Mouse (Mus musculus) retina, adult 2 months (tissue): ENCODE measurements around the gene Rpa1.
A peak's percentile ranks its signal among the peaks of the same experiment; 100 is the strongest.
"Not testable (repeated sequence)": the region's sequence is repeated elsewhere in the genome, so short reads cannot be mapped to it uniquely, and the experiment has no call there.

Experiments
- DNase-seq: peaks from one replicate; pipeline ENCODE4 v3.0.0-alpha.2; 2012; ENCODE audit warnings: low read depth, low spot score

Gene Rpa1

DNA sequence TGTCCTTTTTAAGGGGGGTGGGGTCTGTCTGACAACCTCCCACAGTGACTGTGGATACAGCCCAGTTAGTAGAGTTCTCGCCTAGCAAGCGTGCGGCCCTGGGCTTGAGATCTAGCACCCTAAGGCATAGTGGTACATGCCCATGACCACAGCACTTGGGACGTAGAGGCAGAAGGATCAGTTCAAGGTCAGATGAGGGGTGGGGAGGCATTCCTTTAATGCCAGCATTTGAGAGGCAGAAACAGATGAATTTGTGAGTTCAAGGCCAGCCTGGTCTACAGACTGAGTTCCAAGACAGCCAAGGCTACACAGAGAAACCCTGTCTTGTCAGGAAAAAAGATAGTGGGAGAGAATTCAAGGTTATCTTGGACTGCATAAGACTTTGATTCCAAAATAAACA lies 61.3 kb downstream of the Rpa1 start:
- DNase-seq = no peak

DNA sequence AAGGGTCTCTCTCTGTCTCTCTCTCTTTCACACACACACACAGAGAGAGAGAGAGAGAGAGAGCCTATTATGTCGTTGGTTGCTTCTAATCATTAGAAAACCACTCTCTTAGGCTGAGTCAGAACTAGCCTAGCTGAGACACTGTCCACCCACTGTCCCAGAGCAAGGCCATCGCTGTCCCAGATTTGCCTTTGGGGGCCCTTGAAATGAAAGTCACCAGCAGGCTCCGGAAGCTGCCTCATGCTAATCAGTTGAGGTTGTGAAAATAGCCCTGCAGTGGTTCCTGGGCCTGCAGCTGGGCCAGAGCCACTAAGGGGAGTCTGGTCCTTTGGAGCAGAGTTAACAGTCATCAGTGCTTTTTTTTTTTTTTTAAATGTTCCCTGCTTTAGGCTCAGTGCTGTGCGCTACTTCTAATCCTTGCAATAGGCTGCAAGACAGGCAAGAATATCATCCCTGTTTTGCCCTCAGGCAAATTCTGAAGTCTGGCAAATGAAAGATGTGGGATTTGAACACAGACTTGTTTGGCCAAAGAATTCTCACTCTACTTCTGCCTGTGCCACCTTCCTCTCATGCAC lies 62.1 kb downstream of the Rpa1 start:
- DNase-seq = no peak

DNA sequence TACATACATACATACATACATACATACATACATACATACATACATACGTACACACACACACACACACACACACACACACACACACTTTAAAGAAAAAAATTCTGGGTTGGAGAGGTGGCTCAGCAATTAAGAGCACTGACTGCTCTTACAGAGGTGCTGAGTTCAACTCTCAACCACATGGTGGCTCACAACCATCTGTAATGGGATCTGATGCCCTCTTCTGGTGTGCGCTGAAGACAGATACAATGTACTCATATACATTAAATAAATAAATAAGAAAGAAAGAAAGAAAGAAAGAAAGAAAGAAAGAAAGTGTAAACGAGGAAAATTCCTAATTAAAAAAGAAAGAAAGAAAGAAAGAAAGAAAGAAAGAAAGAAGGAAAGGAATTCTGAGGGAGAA lies 64.3 kb downstream of the Rpa1 start:
- not testable (repeated sequence) for DNase-seq

DNA sequence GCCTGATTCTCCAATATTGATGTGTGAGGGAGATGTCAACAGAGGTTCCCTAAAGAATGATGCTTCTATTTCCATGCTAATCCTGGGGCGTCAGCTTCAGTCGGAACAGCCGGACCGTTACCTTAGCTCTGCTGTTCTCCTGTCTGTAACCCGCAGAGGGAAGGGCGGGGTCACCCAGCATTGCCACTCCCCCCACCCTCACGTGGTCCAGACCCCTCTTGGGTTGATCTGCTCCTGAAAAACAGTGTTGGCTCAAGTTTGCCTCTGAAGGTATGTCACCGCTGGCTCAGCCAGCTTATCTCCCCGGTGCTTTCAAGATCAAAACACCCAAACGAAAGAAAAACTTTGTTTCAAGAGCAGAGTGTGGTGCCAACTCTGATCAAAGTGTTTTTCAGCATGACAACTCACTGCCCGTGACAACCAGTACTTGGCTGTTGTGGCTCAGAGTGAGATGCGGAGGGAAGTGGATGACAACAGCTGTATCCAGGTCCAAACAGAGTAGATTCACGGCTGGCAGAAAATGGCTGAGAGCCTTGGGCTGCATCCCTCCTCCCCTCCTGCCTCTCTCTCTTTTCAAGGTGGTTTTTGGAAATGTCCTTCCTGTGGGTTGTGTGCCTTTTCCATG lies 65.5 kb downstream of the Rpa1 start:
- DNase-seq = no peak

DNA sequence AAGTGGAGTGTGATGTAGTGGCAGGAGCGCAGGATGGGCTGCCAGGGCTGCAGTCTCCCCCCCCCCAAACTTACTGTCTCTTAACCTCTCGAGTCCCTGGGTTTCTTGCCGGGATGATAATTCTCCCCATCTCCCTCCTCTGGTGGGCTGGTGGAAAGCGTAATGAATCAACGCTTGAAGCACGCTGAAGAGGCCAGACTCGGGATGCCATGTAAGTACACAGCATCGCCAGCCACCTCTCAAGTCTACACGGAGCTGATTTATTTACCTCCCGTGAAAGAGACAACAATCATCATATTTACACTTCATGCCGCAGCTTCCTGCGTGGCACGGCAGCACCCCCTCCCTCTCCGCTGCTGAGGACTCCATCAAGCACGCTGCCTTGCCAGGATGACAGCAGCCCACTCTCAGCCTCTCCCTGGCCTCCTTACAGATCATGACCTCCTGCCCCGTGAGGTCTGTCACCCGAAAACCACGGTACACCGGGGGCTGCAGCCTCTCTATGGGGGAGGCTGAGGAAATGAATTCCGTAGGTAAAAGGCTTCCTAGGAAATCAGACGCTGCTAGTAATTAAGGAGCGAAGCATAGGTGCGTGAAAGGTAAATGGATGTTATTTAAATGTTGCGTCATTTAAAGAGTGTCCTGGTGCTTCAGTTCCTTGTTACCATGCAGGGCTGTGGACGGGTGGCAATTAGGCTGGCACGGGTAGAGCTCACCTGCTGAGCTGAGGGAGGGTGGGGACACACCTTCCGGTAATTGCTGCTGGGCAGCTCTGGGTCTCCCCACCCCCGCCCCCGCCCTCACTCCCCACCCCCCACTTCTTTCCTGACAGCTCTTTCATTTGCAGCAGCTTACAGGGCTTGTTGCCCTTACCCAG lies 66.5 kb downstream of the Rpa1 start:
- DNase-seq = no peak

DNA sequence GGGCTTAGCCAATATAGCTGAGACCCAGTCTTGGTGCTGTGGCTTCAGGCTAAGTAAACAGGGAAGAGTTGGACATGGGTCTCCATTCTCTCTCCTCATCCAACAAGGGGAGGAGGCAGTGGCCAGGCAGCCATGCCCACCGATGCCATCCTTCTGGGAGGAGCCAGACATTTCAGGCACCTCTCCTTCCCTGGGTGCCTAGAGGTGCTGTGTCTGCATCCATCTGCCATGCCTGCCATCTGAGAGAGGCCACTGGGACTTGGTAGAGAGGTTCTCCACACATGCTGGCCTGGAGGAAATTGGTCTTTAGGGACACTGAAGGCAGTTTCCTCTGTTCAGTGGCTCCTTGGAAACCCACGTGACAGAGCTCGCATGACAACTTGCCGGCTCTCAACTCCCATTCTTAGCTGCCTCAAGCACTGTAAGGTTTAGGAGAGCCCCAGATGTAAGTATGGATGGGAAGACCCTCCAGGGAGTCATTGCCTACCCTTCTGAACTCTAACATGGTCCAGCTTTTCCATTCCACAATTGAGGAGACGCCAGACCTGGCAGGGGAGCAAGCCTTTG lies 67.6 kb downstream of the Rpa1 start:
- DNase-seq = no peak

DNA sequence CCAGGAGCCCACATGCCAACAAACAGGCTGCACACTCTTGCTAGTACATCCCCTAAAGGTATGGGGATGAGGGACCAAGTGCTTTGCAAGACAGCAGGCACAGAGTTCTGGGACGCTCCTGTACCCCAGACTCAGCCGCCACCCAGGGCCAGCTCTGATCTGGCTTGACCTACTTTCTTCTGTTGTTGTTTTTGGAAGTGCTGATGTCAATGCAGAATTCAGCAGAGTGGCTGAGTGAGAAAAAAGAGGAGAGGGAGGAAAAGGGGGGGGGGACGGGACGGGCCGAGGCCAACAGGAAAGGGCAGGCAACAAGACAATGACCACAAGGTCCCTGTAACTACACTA lies 68.1 kb downstream of the Rpa1 start:
- no peak for DNase-seq

DNA sequence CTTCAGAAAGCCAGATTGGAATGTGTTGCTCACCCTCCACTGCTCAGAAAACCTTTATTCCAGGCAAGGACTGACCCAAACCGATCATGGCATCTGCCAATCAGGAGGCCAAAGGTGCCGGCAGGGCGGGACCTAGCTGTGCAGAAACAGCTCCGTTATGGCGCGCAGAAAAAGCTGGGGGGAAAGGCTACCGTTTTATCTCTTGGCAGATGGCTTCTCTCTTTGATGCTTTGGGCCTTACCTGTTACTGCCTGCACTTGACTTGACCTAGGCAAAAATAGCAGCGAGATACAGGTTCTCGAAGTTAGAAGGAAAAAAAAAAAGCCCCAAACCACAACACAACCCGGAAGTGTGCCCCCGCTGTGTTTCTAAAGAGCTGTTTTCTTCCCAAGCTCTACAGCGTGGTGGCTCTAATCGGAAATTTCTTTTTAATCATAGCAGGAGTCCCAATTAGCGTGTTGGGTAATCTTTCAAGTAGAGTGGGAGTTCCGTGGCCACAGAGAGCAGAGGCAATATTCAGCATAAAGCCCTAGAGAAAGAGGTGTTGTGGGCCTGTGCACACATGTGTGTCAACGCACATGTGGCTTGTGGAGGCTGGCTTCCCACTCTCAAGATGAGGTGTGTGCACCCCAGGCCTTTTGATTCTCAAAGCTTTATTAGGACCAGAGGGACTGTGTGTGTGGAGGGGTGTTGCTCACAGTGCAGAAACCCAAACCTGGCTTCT lies 68.6 kb downstream of the Rpa1 start:
- DNase-seq = no peak

DNA sequence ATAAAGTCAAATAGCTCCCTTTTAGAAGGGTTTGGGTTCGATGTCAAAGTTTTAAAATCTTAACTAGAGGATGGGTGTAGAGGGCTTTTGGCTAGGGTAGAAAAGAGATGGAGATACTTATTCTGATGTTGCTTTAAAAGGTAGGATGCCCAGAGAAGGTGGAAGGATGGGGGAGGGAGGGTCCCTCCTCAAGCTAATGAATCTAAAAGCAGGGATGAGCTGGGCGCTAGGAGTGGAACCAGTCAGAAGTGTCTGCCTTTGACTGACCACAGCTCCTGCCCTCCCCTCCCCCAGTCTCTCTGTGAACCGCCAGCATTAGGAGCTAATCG lies 69.1 kb downstream of the Rpa1 start:
- peak; percentile 50 for DNase-seq

DNA sequence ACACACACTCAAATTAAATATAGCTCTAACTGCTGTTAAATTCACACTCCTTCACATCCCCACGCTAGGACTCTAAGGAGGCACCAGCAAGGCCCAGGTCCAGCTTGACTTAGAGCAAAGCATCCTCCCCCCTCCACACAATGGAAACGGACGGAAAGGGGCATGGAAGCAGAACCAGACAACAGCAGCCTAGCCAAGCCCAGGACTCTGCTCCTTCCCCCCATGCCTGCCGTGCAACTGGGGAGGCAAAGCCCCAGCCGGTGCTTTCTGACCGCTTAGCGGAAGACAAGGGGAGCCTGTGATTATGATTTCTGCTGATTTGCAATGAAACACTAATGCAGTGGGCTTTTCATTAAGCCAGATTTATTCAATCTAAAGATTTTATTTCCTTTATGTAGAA lies 70.0 kb downstream of the Rpa1 start:
- DNase-seq = no peak

DNA sequence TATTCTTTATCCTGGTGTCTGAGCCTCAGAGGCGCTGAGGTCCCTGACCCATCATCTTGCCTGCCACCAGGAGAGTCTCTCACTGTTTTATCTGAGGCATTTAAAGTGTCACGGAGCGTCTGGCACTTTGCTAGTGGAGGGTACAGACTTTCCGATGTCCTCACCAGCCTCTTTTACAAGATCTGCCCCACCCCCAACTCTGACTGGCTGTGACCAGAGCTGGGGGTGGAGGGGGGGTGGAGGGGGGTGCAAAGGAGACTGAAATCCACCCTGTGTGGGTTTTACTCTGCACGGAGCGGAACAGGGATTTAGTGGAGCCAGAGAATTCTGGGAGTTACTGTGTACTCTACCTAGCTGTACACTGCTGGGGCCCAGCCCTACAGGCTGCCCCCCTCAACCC lies 73.1 kb downstream of the Rpa1 start:
- DNase-seq = no peak

DNA sequence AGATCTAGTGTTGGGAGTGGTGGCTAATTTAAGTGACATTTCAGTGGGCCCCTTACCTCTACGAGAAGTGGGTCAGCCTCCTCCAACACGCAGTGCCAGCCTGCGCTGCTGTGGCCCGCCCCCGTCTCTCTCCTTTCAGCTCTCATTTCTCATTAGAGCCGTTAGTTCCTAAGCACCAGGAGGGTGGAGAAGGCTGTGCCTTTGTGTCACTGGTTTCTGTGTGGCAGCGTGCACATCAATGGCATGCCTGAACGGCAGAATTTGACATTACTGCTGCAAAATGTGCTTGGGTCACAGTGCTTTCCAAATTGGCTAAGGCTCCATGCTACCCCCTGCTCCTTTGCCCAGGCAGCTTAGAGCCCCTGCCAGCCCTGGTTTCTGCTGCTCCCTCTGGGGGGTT lies 74.7 kb downstream of the Rpa1 start:
- no peak for DNase-seq

DNA sequence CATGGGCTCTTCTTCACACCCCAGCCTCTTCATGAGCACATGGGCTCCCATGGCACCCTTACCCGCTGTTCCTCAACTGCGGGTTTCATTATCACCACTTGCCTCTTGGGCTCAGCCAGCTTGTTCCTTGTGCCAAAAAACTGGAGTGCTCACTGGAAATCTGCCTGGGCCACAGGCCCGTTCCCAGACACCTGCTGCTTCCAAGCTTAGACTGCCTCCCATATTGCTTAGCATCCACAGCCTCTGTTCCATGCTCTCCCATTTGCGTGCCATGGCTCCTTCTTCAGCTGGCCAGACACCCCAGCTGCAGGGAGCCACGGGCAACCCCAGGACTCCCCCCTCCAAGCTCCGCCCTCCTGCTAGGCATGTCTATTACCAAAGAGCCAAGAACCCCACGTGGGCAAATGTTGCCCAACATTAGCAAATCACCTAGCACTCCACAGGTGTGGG lies 77.1 kb downstream of the Rpa1 start:
- DNase-seq = no peak

DNA sequence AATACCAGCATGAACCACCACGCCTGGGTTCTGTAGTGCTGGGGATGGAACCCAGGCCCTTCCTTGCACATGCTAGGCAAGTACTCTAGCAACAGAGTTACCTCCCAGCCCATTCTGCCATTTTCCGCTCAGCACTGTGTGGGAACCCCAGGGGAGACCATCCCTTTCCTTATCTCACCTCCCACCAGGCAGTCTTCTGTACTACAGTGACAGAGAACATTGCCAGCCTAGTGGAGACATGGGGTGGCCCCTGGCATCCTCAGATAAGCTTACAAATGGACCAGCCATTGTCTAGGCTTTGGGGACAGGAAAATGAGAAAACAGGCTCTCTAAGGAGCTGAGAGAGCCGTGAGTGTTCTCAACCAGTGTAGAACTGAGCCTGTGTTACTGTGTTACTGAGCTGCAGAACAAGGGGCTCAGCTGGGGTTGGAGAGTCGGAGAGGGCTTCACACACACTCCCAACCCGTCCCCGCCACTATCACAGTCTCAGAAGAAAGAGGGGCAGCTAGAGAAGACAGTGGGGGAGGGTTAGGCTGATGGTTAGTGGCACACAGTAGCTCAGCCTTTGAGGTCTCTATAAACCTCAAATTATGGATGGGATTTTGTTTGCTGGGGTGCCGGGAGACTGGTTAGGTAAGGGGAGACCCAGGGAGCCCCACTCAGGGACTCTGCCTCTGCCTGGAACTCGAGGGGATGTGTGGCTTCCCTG lies 77.7 kb downstream of the Rpa1 start:
- DNase-seq = no peak

DNA sequence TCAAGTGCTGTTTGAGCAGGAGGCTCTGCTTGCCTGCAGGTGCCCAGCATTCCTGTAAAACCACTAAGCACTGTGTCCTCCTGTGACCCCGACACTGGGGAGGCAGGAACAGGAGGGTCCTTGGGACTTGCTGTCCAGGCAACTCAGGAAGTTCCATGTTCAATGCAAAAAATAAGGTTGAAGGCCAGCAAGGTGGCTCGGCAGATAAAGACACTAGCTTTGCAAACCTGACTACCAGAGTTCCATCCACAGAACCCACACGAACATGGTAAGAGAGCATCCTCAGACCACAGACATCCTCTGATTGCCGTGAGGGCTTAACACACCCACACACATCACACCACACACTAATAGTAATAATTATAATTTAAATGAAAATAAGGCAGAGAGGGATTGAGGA lies 78.9 kb downstream of the Rpa1 start:
- DNase-seq = no peak

DNA sequence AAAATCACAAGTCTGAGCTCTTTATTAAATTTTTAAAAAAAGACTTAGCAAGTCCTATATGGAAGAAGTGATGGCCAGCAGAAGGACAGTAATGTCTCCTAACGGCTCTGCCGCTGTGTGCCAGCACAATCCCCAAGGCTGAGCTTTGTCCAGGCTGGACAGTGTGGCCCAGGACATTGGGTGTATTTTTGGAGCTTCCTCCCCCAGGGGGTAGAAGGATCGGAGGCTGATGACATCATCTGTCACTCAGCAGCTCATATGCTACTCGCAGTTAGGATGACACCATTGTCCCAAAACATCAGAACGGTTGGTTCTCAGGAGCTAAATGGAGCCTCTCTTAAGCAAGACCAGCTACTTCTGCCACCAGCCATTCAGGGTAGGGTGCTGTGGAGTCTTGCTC lies 79.6 kb downstream of the Rpa1 start:
- DNase-seq = no peak

DNA sequence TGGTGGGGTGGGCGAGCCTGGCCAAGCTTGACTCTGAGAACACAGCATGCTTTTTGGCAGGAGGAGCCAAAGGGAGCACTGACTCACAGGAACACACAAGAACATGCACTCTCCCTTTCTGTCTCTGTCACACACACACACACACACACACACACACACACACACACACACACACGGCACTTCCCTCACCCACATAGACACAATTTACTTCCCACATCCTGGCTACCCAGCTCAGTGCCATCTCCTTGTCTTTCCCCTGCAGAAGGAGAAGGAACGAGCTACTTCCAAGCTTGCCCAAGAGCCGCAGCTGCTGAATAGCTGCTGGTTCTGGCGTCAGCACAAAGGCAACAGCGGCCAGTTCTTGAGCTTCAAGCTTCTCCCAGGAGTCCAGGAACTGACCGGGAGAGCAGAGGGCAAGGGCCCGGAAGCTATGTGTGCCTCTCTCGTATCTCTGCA lies 80.3 kb downstream of the Rpa1 start:
- DNase-seq = no peak

DNA sequence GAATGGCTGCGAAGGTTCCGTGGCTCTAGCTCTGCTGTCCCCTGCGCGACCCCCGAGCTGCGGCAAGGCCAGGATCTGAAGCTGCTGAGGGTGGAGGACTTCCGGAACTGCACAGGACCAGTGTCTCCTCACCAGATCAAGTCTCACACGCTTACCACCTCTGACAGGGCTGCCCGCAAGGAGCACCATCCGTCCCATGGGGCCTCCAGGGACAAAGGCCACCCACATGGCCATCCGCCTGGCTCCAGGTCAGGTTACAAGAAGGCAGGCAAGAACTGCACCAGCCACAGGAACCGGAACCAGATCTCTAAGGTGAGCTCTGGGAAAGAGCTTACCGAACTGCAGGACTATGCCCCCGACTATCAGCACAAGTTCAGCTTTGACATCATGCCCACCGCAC lies 82.6 kb downstream of the Rpa1 start:
- no peak for DNase-seq

DNA sequence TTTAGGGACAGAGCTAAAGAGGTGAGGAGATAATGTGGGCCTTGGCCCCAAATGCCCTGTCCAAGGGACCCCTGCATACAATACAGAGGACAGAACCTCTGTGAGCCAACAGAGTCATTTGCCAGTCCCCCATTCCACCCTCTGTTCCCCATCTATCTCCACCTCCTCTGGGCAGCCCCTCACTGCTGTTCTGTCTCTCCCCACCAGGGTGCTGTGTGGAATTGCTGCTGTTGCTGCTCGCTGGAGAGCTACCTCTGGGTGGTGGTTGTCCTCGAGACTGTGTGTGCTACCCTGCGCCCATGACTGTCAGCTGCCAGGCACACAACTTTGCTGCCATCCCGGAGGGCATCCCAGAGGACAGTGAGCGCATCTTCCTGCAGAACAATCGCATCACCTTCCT lies 83.6 kb downstream of the Rpa1 start:
- no peak for DNase-seq

DNA sequence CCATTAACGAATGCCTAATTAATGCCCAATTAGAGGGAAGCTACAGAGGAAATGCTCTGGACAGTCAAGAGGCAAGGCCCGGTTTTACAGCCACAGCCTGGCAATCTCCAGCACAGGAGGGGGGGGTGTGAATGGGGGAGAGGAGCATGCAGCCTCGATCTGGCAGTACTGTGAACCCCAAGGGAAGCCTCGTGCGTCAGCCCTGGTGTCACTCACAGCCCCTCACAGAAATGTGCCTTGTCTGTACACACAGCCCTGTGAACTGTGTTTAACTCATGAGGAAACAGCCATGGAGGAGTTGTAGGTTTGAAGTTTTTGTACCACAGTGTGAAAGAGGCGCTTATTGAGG lies 84.2 kb downstream of the Rpa1 start:
- no peak for DNase-seq

DNA sequence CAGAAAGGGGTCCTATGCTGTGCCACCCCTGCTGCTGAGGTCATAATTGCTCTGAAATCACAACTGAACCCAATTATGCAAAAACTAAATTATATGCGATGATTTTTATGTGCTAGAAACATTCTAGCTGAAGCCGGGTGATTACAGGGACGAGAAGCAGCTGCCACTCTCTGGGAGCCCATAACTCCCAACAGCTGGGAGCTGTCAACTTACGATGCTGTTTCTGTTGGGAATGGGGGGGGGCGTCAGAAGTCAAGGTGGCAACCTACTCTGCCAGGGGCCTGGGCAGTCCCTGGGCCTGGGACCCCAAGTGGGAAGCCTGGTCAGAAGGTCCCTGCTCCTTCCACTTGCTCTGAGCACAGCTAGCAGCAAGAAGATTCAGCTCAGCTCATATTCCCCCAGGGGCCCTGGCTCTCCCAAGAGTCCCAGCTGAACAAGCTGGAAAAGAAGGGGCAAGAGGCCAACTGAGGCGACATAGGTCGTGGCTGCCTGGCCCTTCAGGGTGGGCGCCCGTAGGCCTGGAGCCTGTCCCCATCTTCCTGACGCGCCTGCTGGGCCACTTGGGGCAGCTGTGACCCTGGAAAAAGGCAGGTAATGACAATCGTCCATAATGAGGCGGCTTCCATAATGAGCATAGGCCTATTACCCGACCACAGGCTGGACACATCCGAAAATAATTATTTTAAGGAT lies 84.7 kb downstream of the Rpa1 start:
- DNase-seq = no peak
